Mouse (Mus musculus) stomach, embryonic 16.5 days (tissue): ENCODE data around the gene St8sia1. TPM values are rescaled to one million over a fixed set of nuclear protein-coding genes. Genes with fewer than 3 reads are reported as not detected.
A peak's percentile ranks its signal among the peaks of the same experiment; 100 is the strongest.

Source experiments
- ATAC-seq: fragments of 200-750 bp; cut with Nextera tagmentation; 2 replicates; pipeline ENCODE4 v1.8.0; 2017; ENCODE audit warnings: moderate number of reproducible peaks, moderate TSS enrichment; ENCODE audit not compliant: insufficient read depth, low FRiP score
- H3K27ac ChIP-seq: fragments of 300-500 bp; sonication (generic); 2 replicates; pipeline ENCODE4 v1.5.1; 2014; ENCODE audit warnings: low read length
- H3K27me3 ChIP-seq: fragments of 300-500 bp; sonication (generic); 2 replicates; pipeline ENCODE4 v1.6.1; 2014; ENCODE audit warnings: low read length, control low read depth, mixed read lengths; ENCODE audit not compliant: control insufficient read depth, insufficient read depth
- H3K36me3 ChIP-seq: fragments of 300-500 bp; sonication (generic); 2 replicates; pipeline ENCODE4 v1.6.1; 2014; ENCODE audit warnings: low read length; ENCODE audit not compliant: control insufficient read depth, insufficient read depth
- H3K4me1 ChIP-seq: fragments of 300-500 bp; sonication (generic); 2 replicates; pipeline ENCODE4 v1.6.1; 2014; ENCODE audit warnings: low read length, control low read depth, mixed read lengths; ENCODE audit not compliant: control insufficient read depth, insufficient read depth
- H3K4me2 ChIP-seq: fragments of 300-500 bp; sonication (generic); 2 replicates; pipeline ENCODE4 v1.6.1; 2014; ENCODE audit warnings: low read depth, low read length, mixed read lengths
- H3K4me3 ChIP-seq: fragments of 300-500 bp; sonication (generic); replicated peaks from 2 replicates; pipeline ENCODE4 v1.5.1; 2014; ENCODE audit warnings: mild to moderate bottlenecking, low read length
- H3K9ac ChIP-seq: fragments of 300-500 bp; sonication (generic); 2 replicates; pipeline ENCODE4 v1.6.1; 2014; ENCODE audit warnings: low read length
- H3K9me3 ChIP-seq: fragments of 300-500 bp; sonication (generic); replicated peaks from 2 replicates; pipeline ENCODE4 v1.6.1; 2016; ENCODE audit warnings: low read length, control low read depth; ENCODE audit not compliant: control insufficient read depth
- WGBS: fragments of 180-500 bp; shearing (Covaris S2); extraction: QIAGEN DNeasy Blood & Tissue Kit; methylation state at CpG from one replicate; pipeline ENCODE4 v1.1.7; 2014; 5-methylcytosine and 5-hydroxymethylcytosine counted together
- polyA plus RNA-seq: library from polyadenylated mRNA; unstranded; fragments of >200 nt; fragmentation: Nextera tagmentation; extraction: Ambion mirVana; gene quantifications from 2 replicates; pipeline ENCODE4 v1.2.1, GENCODE M21; 2015

The St8sia1 gene
- polyA plus RNA-seq, 1 experiment from 2014 or later: 1.1 TPM

GRCm38 (mm10) chr6:142993705-142994698, 29.8 kb upstream of the St8sia1 start:
- Histone ChIP-seq H3K9ac (no peak overlapping the region), H3K4me1 (peaks cover 2% of the 10 kb centered on the region), H3K4me3 (no peak overlapping the region), H3K9me3 (no peaks in the 10 kb centered on the region), H3K27ac (no peak overlapping the region), H3K4me2 (no peak overlapping the region), H3K36me3 (no peaks in the 10 kb centered on the region), H3K27me3 (no peaks in the 10 kb centered on the region)
- 17% methylated on average over 14 of the region's 14 CpGs for WGBS
- peak; percentile 63; the same call in 1 of the 2 replicates for ATAC-seq

- Histone ChIP-seq H3K27me3 (no peaks in the 10 kb centered on the region), H3K4me2 (no peak overlapping the region)
- WGBS: 47% methylated on average over 2 of the region's 2 CpGs
Observed at GRCm38 (mm10) chr6:142992971-142993370, 28.7 kb upstream of the St8sia1 start.

DNA sequence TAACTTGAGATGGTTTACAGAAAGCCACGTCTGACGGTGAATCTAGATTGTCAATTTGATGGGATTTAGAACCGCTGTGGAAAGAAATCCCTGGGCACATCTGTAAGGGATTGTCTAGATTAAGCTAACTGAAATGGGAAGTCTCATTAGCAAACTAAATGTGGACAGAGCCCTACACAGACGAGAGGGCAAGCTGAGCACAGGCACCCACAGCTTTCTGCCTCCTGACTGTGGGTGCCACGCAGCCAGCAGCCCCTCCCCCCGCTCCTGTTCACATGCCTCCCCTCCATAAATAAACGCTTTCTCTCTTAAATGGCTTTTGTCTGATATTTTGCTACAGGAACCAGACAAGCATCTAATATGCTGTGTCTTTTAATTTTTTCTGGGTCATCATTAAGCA, 27.8 kb upstream of the St8sia1 start:
- H3K27ac ChIP-seq: no peak overlapping the region
- H3K4me3 ChIP-seq: no peak overlapping the region
- H3K9me3 ChIP-seq: no peaks in the 10 kb centered on the region
- 43% methylated on average over 7 of the region's 7 CpGs for WGBS
- no peaks in the 10 kb centered on the region for H3K36me3 ChIP-seq
- H3K4me1 ChIP-seq: peaks cover 2% of the 10 kb centered on the region
- H3K9ac ChIP-seq: no peak overlapping the region
- no peak for ATAC-seq
- no peaks in the 10 kb centered on the region for H3K27me3 ChIP-seq
- no peak overlapping the region for H3K4me2 ChIP-seq

More at GRCm38 (mm10) chr6:142992971-142993370, 28.7 kb upstream of the St8sia1 start:
- no peak overlapping the region for H3K4me3 ChIP-seq
- H3K27ac ChIP-seq: no peak overlapping the region
- no peaks in the 10 kb centered on the region for H3K9me3 ChIP-seq
- H3K4me1 ChIP-seq: peaks cover 2% of the 10 kb centered on the region
- no peaks in the 10 kb centered on the region for H3K36me3 ChIP-seq
- no peak overlapping the region for H3K9ac ChIP-seq
- no peak for ATAC-seq

DNA sequence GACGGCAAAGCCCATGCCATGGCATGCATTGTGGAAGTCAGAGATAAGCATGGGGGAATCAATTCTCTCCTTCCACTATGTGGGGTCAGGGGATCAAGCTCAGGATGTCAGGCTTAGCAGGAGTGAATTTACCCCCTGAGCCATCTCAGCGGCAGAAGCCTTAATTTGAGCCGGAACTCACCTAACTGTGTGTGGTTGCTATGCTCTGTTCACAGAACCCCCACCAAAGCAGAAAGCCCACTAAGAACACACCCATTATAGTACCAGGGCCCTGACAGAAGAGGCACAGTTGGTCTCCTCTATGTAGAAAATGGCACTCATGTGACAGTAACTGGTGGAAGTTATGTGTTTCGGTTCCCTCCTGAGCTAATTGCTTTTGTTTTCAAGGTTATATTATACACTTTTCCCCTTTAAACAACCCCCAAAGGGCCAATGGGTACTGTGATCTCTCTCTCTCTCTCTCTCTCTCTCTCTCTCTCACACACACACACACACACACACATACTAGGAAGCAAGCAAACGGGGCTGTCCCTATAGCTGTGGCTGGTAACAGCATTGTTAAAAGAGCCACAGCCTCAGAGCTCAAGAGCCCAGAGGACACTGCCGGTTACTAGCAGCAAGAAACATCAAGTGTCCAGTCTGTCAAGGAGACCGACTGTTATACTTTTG, 27.3 kb upstream of the St8sia1 start:
- no peak for ATAC-seq
- no peak overlapping the region for H3K4me3 ChIP-seq
- no peaks in the 10 kb centered on the region for H3K36me3 ChIP-seq
- H3K4me2 ChIP-seq: no peak overlapping the region
- no peaks in the 10 kb centered on the region for H3K9me3 ChIP-seq
- no peak overlapping the region for H3K27ac ChIP-seq
- 54% methylated on average over 7 of the region's 7 CpGs for WGBS
- H3K9ac ChIP-seq: no peak overlapping the region
- H3K27me3 ChIP-seq: no peaks in the 10 kb centered on the region
- peaks cover 2% of the 10 kb centered on the region for H3K4me1 ChIP-seq

GRCm38 (mm10) chr6:142990516-142990915, 26.3 kb upstream of the St8sia1 start:
- no peak overlapping the region for H3K4me3 ChIP-seq
- no peaks in the 10 kb centered on the region for H3K27me3 ChIP-seq
- H3K4me1 ChIP-seq: peaks cover 2% of the 10 kb centered on the region
- no peak overlapping the region for H3K4me2 ChIP-seq
- no peak overlapping the region for H3K9ac ChIP-seq
- no peaks in the 10 kb centered on the region for H3K9me3 ChIP-seq
- H3K36me3 ChIP-seq: no peaks in the 10 kb centered on the region
- no peak for ATAC-seq
- whole genome bisulfite sequencing: 78% methylated on average over 9 of the region's 9 CpGs
- no peak overlapping the region for H3K27ac ChIP-seq

DNA sequence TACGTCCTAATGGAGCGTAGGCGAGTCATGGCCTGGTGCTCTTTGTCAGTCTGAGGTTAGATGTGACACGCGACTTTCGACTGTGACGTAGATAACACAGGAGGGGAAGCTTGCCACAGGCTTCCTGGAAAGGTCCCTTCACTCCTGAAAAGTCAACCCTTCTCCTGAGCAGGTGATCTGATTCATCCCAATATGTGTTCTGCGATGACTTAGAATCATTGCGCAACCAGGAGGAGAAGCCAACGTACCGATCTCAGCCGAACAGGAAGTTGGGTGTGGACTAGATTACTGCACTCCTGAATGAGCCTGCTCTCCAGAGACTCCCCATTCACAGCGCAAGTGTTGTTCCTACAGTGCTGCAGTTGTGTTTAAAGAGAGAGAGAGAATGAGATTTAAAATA, 25.2 kb upstream of the St8sia1 start:
- H3K27ac ChIP-seq: no peak overlapping the region
- H3K4me1 ChIP-seq: peaks cover 2% of the 10 kb centered on the region
- no peaks in the 10 kb centered on the region for H3K9me3 ChIP-seq
- H3K27me3 ChIP-seq: no peaks in the 10 kb centered on the region
- no peak overlapping the region for H3K4me3 ChIP-seq
- 75% methylated on average over 13 of the region's 13 CpGs for WGBS
- H3K9ac ChIP-seq: no peak overlapping the region
- no peak for ATAC-seq
- H3K4me2 ChIP-seq: no peak overlapping the region
- no peaks in the 10 kb centered on the region for H3K36me3 ChIP-seq

DNA sequence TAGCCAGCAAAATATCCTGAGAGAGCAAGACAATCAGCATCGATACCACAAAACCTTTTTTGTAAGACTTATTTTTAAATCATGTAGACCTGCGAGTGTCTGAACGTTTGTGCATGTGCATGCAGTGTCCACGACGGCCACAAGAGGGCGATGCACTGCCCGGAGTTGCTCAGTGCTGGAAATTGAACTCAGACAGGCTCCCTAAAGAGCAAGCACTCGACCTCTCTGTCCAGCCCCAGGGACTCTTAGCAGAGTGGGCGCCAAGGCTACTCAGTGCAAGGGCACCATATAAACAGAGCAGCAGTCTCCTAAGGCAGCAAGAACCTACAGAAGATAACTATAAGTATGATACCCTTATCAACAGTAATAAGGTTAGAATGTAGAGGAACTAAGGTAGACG, 24.5 kb upstream of the St8sia1 start:
- H3K27ac ChIP-seq: no peak overlapping the region
- no peaks in the 10 kb centered on the region for H3K36me3 ChIP-seq
- no peak overlapping the region for H3K4me2 ChIP-seq
- ATAC-seq: no peak
- H3K9ac ChIP-seq: no peak overlapping the region
- WGBS: 25% methylated on average over 10 of the region's 10 CpGs
- no peaks in the 10 kb centered on the region for H3K9me3 ChIP-seq
- H3K4me3 ChIP-seq: no peak overlapping the region
- peaks cover 1% of the 10 kb centered on the region; the same call in 1 of the 2 replicates for H3K4me1 ChIP-seq
- no peaks in the 10 kb centered on the region for H3K27me3 ChIP-seq

DNA sequence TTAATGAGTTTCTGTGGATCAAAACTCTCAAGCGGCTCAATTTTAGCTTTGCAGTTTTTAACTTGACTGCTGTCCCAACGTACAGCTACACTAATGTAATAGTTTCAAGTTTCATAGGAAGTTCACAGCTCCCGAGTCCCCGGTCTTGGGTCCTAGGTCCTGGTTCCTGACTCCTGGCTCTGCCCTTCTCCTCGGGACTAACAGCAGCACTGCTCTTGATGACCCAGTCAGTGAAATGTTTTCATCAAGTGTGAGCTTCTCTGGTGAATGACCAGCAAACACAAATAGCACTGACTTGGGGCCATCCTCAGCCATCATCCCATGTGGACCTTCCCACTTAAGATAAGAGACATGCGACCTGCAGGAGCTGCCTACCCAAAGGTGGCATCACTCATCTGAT, 24.0 kb upstream of the St8sia1 start:
- no peak for ATAC-seq
- no peak overlapping the region for H3K4me2 ChIP-seq
- WGBS: 68% methylated on average over 6 of the region's 6 CpGs

DNA sequence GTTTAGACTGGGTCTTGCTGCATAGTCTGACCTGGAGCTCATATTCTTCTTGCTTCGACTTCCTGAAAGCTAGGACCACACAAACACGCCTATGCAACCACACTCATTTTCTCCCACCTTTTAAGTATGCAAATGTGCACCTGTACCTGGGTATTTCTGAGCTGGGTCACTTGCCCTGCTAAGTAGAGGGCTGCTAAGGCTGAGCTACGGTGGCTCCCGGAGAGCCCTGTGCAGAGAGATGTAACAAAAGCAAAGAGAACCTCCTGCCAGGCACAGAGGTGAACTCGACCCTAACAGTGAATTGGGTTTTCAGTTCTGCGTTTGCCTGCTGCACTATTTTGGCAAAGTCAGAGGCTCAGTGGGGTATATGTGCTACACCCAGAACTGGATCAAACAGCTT, 23.4 kb upstream of the St8sia1 start:
- H3K36me3 ChIP-seq: no peaks in the 10 kb centered on the region
- H3K9me3 ChIP-seq: no peaks in the 10 kb centered on the region
- no peak overlapping the region for H3K27ac ChIP-seq
- WGBS: 67% methylated on average over 6 of the region's 6 CpGs
- no peak overlapping the region for H3K9ac ChIP-seq
- no peak overlapping the region for H3K4me2 ChIP-seq
- no peaks in the 10 kb centered on the region for H3K4me1 ChIP-seq
- no peak overlapping the region for H3K4me3 ChIP-seq
- H3K27me3 ChIP-seq: no peaks in the 10 kb centered on the region
- ATAC-seq: no peak

More for the DNA sequence above, 24.0 kb upstream of the St8sia1 start:
- H3K27me3 ChIP-seq: no peaks in the 10 kb centered on the region
- H3K9ac ChIP-seq: no peak overlapping the region
- no peak overlapping the region for H3K27ac ChIP-seq
- H3K36me3 ChIP-seq: no peaks in the 10 kb centered on the region
- no peaks in the 10 kb centered on the region for H3K9me3 ChIP-seq
- no peak overlapping the region for H3K4me3 ChIP-seq
- H3K4me1 ChIP-seq: no peaks in the 10 kb centered on the region
